Mouse (Mus musculus): Measurements from ENCODE around the gene Cwc27. TPM values are rescaled to one million over a fixed set of nuclear protein-coding genes. Genes with fewer than 3 reads are reported as not detected.

The Cwc27 gene
- total RNA-seq, 2 experiments from 2014 or later: 18.9 to 25.1 TPM

DNA sequence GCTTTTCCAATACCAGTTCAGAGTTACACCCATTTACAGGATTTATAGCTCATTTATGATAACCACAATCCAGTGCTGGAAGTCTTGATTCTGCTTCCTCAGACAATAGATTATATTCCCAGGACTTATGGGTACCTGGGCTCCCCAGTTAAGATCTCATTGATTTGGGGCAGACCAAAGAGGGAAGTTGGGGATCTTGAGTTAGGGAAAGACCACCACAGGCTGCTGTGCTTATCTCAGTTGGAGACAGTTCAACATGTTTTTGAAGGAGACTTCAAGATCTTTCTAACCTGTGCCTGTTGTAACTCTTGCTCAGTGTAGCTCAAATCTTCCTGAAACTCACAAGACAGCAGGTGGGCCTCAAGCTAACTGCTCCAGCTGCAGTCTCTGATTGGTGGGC, 4.2 kb upstream of the Cwc27 start:
- H3K27ac ChIP-seq: no peak overlapping the region
- no peak for DNase-seq (ENCODE audit: extremely low spot score in 1 of 2, low spot score in 2 of 2)
- intact Hi-C loops (cut with DNase I): no loop called here
- no peak overlapping the region for H3K4me3 ChIP-seq
- TF ChIP-seq CTCF (IDR thresholded peaks at IDR 0.05): no peak

DNA sequence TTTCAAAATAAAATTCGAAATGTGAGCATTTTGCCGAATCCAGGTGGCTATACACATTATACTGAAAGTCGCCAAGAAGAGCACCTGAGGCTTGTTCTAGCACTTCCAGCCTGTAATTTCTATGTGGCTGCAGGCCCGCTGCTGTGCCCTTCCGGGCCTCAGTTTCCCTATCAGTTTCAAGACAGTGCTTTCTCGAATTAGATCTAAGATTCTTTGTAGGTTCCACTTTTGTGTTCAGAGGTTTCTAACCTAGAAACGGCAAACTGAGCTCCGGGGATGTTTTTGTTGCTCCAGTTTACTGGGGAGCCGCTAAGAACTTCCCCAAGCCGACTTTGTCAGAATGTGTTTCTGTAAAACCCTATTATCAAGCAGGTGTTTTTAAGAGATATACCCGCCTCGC, 754 bp upstream of the Cwc27 start:
- H3K27ac ChIP-seq: peak overlapping the region; percentile 100
- intact Hi-C loops (cut with DNase I): loop anchor here (5.0 to 10.0 kb wide), 3 partner anchors 235 to 560 kb away; partner anchors contain the start of gene Rgs7bp
- no peak for TF ChIP-seq CTCF (IDR thresholded peaks at IDR 0.05)
- no peak for DNase-seq (ENCODE audit: extremely low spot score in 1 of 2, low spot score in 2 of 2)
- H3K4me3 ChIP-seq: peak overlapping the region; percentile 86

DNA sequence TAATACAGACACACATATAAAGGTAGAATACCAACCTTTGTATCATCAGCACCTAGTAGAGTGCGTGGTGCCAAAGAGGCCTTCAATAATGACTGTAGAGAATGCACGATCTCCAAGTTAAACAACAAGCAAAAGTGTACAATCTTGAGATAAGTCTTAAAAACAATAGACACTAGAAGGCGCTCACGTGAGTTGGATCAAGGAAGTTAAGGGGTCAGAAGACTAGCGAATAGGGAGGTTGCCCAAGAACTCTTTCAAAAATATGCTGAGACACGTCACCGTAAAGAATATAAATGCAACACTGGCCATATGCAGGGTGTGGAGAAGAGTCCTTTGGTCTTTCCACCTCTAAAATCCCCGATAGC, 690 bp downstream of the Cwc27 start:
- DNase-seq (ENCODE audit: extremely low spot score in 1 of 2, low spot score in 2 of 2): no peak
- no peak for TF ChIP-seq CTCF (IDR thresholded peaks at IDR 0.05)
- peak overlapping the region; percentile 100 for H3K27ac ChIP-seq
- intact Hi-C loops (cut with DNase I): loop anchor here (5.0 to 10.0 kb wide), 3 partner anchors 236 to 561 kb away; partner anchors contain the start of gene Rgs7bp
- H3K4me3 ChIP-seq: peak overlapping the region; percentile 86

DNA sequence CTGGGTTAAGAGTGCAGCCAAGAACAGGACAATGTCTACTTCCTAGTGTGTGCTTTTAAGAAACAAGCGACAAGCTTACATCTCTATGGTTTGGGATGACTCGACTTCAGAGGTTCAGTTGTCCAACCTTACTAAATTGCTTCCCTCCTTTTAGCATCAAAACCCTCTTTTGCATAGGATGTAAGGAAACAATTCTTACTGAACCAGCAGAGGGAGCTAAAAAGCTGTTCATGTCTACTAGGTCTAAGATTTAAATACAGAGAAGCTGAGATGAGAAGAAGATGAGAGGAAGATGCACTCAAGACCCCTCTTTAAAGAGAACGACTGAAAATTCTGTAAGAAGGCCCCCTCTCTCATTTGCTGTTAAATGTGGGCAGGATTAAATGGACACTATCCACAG, 11.3 kb downstream of the Cwc27 start:
- no peak for DNase-seq (ENCODE audit: extremely low spot score in 1 of 2, low spot score in 2 of 2)
- intact Hi-C loops (cut with DNase I): loop anchor here (1.0 kb wide), 1 partner anchor 135 kb away; no protein-coding TSS in a partner anchor
- Histone ChIP-seq H3K4me3 (no peak overlapping the region), H3K27ac (no peak overlapping the region)
- peak; percentile 73 for TF ChIP-seq CTCF (IDR thresholded peaks at IDR 0.05)

DNA sequence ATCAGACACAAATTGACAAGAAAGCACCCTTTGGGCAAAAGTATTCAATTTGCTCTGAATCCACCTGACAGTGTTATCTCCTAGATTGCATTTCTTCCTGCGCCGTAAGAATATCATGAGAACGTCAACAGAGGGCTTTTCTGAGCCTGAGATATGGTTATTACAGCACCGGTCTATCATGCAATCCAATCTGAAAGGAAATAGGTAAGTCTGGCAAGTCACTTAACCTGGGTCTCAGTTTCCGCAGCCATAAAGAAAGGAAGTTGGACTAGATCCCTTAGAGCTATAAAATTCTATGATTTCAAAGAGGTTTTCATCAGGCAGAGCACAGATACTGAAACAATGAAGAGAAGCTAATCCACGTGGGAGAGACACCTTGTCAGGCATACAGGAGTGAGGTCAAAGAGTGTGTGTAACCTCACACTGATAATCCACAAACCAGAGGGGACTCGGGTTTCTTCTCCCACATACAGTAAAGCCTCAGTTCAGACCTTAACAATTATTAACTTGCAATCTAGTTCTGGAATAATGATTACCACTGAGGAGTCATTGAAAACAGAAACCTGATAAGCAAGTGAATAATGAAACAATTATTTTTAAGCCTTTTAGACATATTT, 17.3 kb downstream of the Cwc27 start:
- DNase-seq (ENCODE audit: extremely low spot score in 1 of 2, low spot score in 2 of 2): no peak
- no peak overlapping the region for H3K27ac ChIP-seq
- no peak for TF ChIP-seq CTCF (IDR thresholded peaks at IDR 0.05)
- intact Hi-C loops (cut with DNase I): no loop called here
- H3K4me3 ChIP-seq: no peak overlapping the region

DNA sequence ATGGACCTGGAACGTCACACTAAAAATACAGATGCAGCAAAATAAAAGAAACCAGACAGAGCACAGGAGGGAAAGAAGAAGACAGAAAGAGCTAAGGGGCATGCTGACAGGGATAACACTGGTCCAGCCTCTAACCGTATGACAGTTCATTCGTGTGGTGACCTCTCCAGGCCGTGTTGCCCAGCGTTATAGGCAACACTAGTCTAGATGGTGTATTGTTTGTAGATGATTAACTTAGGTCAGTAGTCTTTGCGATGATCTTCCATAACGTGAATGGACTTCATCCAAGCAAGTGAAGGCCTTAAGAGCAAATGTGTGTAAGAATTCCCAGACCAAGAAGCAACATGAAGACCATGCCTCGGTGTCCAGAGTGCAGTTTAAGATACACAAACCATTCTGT, 17.9 kb downstream of the Cwc27 start:
- no peak for TF ChIP-seq CTCF (IDR thresholded peaks at IDR 0.05)
- no peak overlapping the region for H3K27ac ChIP-seq
- no peak for DNase-seq (ENCODE audit: extremely low spot score in 1 of 2, low spot score in 2 of 2)
- no peak overlapping the region for H3K4me3 ChIP-seq
- intact Hi-C loops (cut with DNase I): no loop called here

DNA sequence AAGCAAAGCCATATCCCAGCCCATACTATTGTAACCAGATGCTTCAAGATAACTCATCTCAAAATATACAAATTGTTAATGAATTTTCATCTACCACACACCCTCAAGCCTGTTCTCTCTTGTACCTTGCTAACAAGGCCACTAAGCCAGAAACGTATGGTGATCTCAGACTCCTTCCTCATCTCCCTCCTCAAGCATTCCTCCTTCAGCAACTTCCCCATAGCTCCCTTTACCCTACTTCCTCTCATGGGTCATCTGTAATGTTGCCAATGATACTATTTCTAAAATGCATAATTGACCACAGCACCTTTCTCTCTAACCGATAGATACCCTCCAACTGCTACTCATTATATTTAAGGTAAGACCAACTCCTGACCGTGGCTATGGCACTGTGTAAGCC, 22.5 kb downstream of the Cwc27 start:
- TF ChIP-seq CTCF (IDR thresholded peaks at IDR 0.05): no peak
- intact Hi-C loops (cut with DNase I): loop anchor here (5.0 kb wide), 1 partner anchor 597 kb away; no protein-coding TSS in a partner anchor

DNA sequence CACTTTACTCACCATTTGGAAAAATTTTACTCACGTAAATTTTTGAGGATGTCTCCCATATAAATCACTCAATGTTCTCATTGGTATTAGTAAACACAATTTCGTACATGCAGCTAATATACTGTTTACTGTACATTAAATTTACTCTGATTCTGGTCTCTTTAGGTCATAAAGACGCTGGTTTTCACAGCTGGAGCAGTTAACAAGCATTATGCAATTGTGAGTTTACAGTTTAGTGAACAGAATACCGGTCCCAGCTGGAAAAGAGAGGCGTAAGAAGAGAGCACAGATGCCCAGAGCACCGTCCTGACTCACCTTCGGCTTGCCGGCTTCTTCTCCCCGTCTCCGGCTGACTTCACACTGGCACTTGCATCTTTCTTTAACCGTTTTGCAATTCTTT, 24.8 kb downstream of the Cwc27 start, which contains the start of gene Srek1ip1:
Gene Srek1ip1 (plus strand): TSS at position 301 of the 400 bp plus-strand sequence.
- DNase-seq (ENCODE audit: extremely low spot score in 1 of 2, low spot score in 2 of 2): no peak
- TF ChIP-seq CTCF (IDR thresholded peaks at IDR 0.05): no peak
- intact Hi-C loops (cut with DNase I): loop anchor here (5.0 kb wide), 1 partner anchor 595 kb away; no protein-coding TSS in a partner anchor

More for the DNA sequence above, 22.5 kb downstream of the Cwc27 start:
- Histone ChIP-seq H3K27ac (no peak overlapping the region), H3K4me3 (no peak overlapping the region)
- no peak for DNase-seq (ENCODE audit: extremely low spot score in 1 of 2, low spot score in 2 of 2)

DNA sequence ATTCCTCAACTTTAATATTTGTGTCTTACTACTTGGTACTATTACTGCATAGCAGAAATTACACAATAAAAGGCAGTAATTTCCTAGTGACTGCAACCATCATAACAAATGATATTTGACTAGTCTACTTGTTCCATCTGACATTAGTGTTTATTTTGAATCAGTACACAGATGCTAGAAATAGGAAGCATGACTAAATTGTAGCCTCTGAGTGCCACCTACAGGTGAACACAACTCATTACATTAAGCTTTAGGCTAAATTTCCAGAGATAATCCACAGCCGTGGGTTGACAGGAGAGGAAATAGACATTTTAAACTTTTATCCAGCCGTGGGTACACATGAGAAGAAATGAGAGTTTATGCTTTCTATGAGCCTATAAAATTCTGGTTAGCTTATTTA, 27.3 kb downstream of the Cwc27 start:
- DNase-seq (ENCODE audit: extremely low spot score in 1 of 2, low spot score in 2 of 2): no peak
- no peak overlapping the region for H3K27ac ChIP-seq
- no peak overlapping the region for H3K4me3 ChIP-seq
- TF ChIP-seq CTCF (IDR thresholded peaks at IDR 0.05): peak; percentile 84
- intact Hi-C loops (cut with DNase I): loop anchor here (1.0 to 5.0 kb wide), 3 partner anchors 272 to 592 kb away; no protein-coding TSS in a partner anchor

More for the DNA sequence above, 24.8 kb downstream of the Cwc27 start, which contains the start of gene Srek1ip1:
- H3K4me3 ChIP-seq: no peak within 1 kb of the TSS
- H3K27ac ChIP-seq: no peak within 1 kb of the TSS

DNA sequence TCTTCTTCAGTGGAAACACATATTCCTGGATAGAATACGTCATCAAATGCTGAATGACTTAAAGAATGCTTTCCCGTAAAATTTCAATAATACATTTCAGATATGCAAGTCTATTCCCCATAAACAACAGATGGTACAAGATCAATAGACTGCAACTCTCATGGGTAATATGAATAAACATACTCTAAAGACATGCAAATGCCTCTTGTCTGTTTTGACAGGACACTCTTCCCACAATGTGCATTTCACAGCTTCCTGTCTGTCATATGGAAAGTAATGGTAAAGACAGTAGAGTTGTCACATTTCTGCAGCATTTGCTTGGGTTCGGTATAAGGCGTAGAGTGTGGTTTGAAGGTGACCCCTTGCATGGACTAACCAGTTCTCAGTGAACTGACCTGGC, 29.7 kb downstream of the Cwc27 start:
- no peak for TF ChIP-seq CTCF (IDR thresholded peaks at IDR 0.05)
- intact Hi-C loops (cut with DNase I): loop anchor here (5.0 kb wide), 1 partner anchor 270 kb away; no protein-coding TSS in a partner anchor
- H3K27ac ChIP-seq: no peak overlapping the region
- no peak for DNase-seq (ENCODE audit: extremely low spot score in 1 of 2, low spot score in 2 of 2)
- no peak overlapping the region for H3K4me3 ChIP-seq

DNA sequence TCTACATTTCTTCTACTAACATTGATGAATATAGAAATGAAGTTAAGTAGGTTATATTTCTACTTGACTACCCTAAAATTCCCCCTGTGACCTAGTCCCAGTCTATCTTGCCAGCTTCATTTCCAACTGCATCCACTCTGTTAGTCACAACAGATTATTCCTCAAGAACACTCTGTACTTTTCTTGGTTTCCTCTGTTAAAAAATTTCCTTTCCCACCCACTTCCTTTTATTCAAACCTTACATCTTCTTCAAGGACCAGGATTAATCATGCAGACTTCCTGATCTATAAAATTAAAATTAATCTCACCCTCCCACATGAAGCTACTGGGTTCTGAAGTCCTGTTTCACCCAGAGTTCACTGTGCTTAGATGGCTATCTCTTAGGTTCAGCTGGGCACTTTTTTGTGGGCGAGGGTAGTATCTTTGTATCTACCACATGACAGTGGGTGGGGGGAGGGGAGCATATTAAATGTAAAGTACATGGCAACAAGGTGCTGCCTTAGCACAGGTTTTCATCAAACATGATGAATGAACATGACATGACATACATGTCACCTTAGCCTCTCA, 37.8 kb downstream of the Cwc27 start:
- no peak for TF ChIP-seq CTCF (IDR thresholded peaks at IDR 0.05)
- Histone ChIP-seq H3K4me3 (no peak overlapping the region), H3K27ac (no peak overlapping the region)
- intact Hi-C loops (cut with DNase I): no loop called here
- DNase-seq (ENCODE audit: extremely low spot score in 1 of 2, low spot score in 2 of 2): no peak

DNA sequence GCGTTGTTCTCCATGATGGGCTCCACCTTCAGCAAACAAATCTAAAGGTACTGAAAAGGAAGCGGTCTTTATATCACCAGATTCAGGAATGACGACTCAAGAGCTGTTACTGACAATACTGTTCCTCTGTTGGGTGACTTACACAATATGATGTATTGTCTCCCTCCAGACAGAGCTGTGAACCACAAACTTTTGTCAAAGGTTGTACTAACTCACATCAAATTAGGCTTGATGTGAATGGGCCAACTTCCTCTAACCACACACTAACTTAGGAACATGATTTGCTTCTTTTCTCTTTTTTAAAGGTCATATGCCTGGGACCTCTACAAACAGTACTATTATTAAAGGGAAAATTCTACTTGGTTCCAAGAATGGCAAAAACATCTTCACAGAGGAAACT, 53.7 kb downstream of the Cwc27 start:
- H3K27ac ChIP-seq: no peak overlapping the region
- no peak for DNase-seq (ENCODE audit: extremely low spot score in 1 of 2, low spot score in 2 of 2)
- no peak for TF ChIP-seq CTCF (IDR thresholded peaks at IDR 0.05)
- no peak overlapping the region for H3K4me3 ChIP-seq
- intact Hi-C loops (cut with DNase I): no loop called here

Data from left cerebral cortex, adult 2 months (tissue).